Mouse (Mus musculus): ENCODE data around the gene Fut7. TPM values are rescaled to one million over a fixed set of nuclear protein-coding genes. Genes with fewer than 3 reads are reported as not detected.

Gene Fut7
- not detected in 2 replicates for polyA plus RNA-seq (2016; fragmentation: Nextera tagmentation; extraction: Ambion mirVana)

DNA sequence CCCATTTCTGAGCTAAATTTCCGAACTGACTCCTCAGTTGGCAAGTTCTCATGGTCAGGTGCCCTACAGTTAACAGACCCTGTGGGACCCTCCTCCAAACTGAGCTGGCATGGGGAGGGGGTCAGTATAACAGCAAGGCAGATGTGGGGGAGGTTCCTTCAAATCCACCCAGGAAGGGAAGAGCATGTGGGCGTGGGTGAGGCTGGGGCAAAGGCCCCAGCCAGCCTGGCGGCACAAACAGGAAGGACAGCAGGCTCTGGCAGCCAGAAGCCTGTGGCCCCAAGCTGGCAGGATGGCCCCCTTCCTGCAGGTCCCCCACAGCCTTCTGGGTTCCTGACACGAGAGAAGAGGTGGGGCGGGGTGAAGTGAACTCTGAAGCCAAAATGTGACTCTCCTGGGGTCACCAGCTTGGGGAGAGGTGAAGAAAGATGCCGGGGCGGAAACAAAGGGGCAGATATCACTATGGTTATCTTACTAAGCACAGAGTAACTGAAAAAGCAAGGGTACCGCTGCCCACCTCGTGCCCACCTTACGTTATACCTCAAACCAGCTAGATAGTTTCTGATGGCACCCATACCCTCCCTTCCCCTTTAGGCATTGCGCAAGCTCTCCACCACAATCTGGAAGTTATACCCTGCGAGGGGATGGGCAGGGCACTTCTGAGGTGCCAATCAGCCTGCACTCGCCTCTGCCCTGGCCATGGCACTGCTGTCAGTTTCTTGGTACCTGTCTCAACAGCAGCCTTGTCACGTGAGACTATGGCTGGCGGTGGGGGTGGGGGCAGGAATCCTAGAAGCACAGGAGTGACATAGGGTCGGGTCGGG lies at the start of gene Fut7:
Gene Fut7, plus strand, starts transcription at position 681 of the 824 bp plus-strand sequence.
- H3K36me3 ChIP-seq (replicated peaks) = no peaks in the 10 kb centered on the region

DNA sequence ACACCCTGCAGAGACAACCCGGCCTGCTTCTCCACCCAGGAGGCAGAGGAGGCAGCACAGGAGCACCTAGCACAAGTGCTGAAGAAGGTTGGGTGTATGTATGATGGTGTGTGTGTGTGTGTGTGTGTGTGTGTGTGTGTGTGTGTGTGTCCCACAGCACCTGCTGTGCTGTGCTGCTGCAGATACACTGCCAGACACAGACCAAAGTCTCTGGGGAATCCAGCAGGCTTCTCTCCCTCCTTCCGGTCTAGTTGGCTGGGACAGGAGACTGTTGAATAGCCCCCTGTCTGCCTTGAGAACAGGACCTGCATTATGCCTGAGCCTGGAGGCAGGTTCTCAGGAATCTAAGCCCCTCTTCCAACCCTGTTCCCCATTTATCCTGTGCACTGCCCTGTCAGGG lies 49.6 kb upstream of the Fut7 start:
- DNase-seq (ENCODE audit: extremely low spot score, low spot score) = no peak
- Histone ChIP-seq H3K4me3 (peak overlapping the region; percentile 97), H3K4me1 (peaks cover 40% of the 10 kb centered on the region), H3K9me3 (no peaks in the 10 kb centered on the region), H3K36me3 (replicated peaks) (peaks cover 44% of the 10 kb centered on the region), H3K27ac (peak overlapping the region; percentile 95; the same call in 1 of the 2 replicates), H3K27me3 (ENCODE audit: poor library complexity, severe bottlenecking) (peaks cover 5% of the 10 kb centered on the region)
- WGBS = 34% methylated on average over 2 of the region's 2 CpGs

More for the DNA sequence above, at the start of gene Fut7:
- Histone ChIP-seq H3K4me1 (peaks cover 15% of the 10 kb centered on the region), H3K9me3 (no peaks in the 10 kb centered on the region), H3K4me3 (no peak within 1 kb of the TSS), H3K27ac (no peak within 1 kb of the TSS; the same call in 1 of the 2 replicates), H3K27me3 (ENCODE audit: poor library complexity, severe bottlenecking) (peaks cover 46% of the 10 kb centered on the region)
- no peak for DNase-seq (ENCODE audit: extremely low spot score, low spot score)
- WGBS = 73% methylated on average over 17 of the region's 17 CpGs

DNA sequence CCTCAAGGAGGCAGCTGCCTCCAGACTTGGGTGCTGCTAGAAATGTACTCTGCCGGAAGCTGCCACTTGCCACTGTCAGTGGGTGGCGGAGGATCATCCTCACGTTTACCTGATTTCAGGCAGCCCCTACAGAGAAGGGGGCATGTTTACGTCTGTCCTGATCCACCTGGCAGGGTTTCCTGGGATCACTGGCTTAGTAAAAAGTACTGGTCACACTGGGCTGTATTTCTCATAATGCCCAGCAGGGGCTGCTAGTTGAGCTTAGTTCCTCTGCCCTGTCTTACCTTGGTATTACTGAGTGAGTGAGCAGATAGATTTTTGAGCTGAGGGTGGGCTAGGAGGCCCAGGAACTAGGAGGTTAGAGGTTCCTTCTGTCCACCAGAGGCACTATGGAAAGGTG lies 46.5 kb upstream of the Fut7 start:
- Histone ChIP-seq H3K36me3 (replicated peaks) (peaks cover 50% of the 10 kb centered on the region), H3K9me3 (no peaks in the 10 kb centered on the region), H3K4me1 (peaks cover 34% of the 10 kb centered on the region), H3K27me3 (ENCODE audit: poor library complexity, severe bottlenecking) (no peaks in the 10 kb centered on the region), H3K4me3 (no peak overlapping the region), H3K27ac (no peak overlapping the region)
- WGBS = 60% methylated on average over 4 of the region's 4 CpGs
- DNase-seq (ENCODE audit: extremely low spot score, low spot score) = no peak

DNA sequence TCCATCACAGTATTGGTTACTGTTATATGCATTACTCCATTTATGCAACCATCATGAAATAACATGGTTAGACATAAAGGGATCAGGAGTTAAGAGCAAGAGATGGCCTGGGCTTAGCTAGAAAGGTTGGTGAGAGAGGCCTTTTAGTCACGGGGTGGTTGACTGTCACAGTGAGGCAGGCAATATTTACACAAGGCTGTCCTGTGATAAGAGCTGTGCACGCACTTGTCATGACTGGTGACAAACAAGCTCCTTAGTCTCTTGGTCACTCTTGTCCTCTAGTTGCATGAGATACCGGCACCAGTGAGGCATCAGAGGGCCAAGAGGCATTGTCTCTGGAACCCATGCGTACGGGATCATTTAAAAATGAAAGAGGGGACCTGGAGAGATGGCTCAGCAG lies 38.6 kb upstream of the Fut7 start:
- no peak for DNase-seq (ENCODE audit: extremely low spot score, low spot score)
- H3K9me3 ChIP-seq = no peaks in the 10 kb centered on the region
- no peak overlapping the region for H3K27ac ChIP-seq
- no peaks in the 10 kb centered on the region for H3K36me3 ChIP-seq (replicated peaks)
- no peaks in the 10 kb centered on the region for H3K27me3 ChIP-seq (ENCODE audit: poor library complexity, severe bottlenecking)
- WGBS = 83% methylated on average over 5 of the region's 5 CpGs
- H3K4me3 ChIP-seq = no peak overlapping the region
- H3K4me1 ChIP-seq = no peaks in the 10 kb centered on the region

DNA sequence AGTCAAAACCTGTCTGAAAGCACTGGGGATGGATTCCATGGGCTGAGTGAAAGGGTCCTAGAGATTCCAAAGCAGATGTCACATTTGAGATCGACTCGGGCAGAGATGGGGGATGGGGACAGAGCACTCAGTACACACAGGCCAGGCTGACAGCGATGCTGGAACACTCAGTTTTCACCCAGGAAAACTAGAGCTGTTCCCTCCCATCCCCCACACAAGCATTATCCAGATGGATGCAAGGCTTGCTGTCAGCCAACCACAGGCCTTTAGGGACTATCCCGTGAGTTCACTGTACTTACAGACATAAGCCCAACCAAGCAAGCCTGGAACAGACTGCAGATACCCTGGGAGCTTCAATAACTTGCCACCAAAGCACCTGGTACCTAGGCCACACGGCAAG lies 31.8 kb upstream of the Fut7 start:
- H3K4me1 ChIP-seq = peaks cover 22% of the 10 kb centered on the region
- DNase-seq (ENCODE audit: extremely low spot score, low spot score) = no peak
- H3K4me3 ChIP-seq = no peak overlapping the region
- WGBS = 80% methylated on average over 5 of the region's 5 CpGs
- peaks cover 30% of the 10 kb centered on the region for H3K27me3 ChIP-seq (ENCODE audit: poor library complexity, severe bottlenecking)
- no peak overlapping the region for H3K27ac ChIP-seq
- no peaks in the 10 kb centered on the region for H3K36me3 ChIP-seq (replicated peaks)
- no peaks in the 10 kb centered on the region for H3K9me3 ChIP-seq

DNA sequence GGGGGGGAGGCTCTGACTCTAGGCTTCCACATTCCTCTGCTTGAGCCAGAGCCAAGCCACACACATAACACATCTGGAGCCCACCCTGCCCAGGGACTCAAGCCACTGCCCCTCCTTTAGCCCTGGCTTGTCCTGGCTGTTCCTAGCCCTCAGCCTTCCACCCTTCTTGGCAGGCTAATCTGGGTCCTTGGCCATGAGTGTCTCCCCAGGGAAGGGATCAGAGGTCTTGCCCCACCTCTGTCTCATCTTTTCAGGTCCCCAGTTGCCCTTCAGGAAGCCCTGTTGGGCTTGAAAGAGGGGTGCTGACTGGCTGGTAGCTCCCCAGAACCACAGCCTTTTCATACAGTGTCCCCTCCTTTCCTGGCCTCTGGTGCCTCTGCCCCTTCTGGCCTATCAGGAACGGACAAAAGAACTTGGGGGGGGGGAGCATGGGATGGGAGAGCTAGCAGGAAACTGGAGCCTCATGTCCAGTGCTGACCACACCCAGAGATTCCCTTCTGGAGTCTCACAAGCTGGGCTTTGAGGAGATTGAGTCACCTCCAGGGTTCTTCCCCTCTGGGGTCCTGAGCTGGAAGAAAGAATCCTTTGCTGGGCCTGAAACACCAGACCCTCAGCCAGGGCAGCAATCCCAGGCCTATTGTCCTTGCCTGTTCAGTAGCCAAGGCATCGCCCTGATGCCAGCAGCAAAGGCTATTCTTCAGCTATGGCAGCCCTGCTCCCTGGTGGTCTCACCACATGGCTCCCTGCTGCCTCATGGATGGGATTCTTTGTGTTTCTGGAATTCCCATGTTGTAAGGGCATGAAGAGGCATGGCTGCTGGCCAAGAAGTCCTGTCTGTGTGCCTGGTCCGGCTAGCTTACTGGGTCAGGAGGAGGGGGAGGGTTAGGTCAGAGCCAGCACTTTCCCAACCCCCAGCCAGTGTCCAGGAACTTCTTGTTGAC lies 28.5 kb upstream of the Fut7 start:
- no peak for DNase-seq (ENCODE audit: extremely low spot score, low spot score)
- no peak overlapping the region for H3K27ac ChIP-seq
- H3K27me3 ChIP-seq (ENCODE audit: poor library complexity, severe bottlenecking) = peaks cover 63% of the 10 kb centered on the region
- H3K4me3 ChIP-seq = 0 out of 2 replicates have a peak overlapping the region, but pooled peaks have one; percentile 2
- 35% methylated on average over 3 of the region's 3 CpGs for WGBS
- H3K36me3 ChIP-seq (replicated peaks) = no peaks in the 10 kb centered on the region
- H3K4me1 ChIP-seq = peaks cover 26% of the 10 kb centered on the region
- no peaks in the 10 kb centered on the region for H3K9me3 ChIP-seq

DNA sequence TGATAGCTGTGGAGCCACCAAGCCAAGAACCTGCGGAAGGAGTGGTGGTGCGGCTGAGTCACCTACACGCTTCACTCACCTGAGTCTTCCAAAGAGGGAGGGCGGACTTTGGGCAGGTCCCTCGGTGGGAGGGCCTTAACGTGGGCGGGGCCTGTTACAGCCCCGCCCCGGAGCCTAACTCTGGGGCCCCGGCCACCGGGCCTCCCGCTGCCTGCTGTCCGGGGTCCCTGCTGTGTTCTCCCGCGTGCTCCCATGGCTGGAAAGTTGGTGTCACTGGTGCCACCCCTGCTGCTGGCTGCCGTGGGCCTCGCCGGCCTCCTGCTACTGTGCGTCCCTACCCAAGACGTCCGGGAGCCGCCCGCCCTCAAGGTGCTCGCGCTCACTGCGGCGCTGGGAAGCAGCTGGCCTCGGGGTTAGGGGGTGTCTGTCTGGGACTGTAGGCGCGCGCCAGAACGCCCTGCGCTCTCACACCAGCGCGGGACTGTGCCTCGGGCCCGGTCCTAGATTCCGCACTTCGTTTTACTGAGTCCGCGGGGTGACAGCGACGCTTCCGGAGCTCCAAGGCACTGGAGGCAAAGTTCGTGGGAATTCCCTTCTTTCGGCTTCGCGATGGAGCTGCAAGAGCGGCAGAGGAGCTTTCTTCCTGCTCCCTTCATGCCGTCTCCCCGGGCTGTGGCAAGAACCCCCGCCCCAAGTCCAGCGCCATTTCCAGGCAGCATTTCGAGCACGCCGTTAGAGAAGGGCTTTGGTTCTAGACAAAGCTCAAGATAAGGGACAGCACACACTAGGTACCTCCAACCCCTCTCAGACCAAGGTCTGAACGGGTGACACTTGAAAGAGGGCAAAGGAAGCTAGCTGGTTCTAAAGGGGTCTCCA lies 27.1 kb upstream of the Fut7 start, which contains the start of gene Entpd2:
Gene Entpd2, plus strand, starts transcription at position 154 of the 876 bp plus-strand sequence.
- no peak for DNase-seq (ENCODE audit: extremely low spot score, low spot score)
- Histone ChIP-seq H3K36me3 (replicated peaks) (no peaks in the 10 kb centered on the region), H3K4me1 (peaks cover 31% of the 10 kb centered on the region), H3K9me3 (no peaks in the 10 kb centered on the region), H3K4me3 (peak within 1 kb of the TSS; percentile 52), H3K27me3 (ENCODE audit: poor library complexity, severe bottlenecking) (peaks cover 77% of the 10 kb centered on the region), H3K27ac (no peak within 1 kb of the TSS)
- under 1% methylated on average over 57 of the region's 57 CpGs for WGBS

DNA sequence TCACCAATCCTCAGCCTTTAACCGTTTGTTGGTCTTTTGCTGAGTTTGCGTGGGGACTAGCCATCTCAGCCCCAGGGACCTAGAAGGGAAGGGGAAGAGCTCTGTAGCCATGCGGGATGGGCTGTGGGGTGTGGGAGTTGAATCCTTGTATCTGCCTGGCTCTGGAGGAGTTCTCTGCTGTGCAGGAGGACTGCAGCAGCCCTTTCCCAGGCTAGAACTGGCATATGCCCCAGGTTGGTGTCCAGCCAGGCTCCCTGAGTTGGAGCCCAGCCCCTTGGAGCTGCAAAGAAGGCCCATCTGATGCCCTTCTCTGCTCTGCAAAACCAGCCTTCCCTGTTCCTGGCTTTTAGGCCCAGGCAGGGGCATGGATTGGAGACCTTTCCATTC lies 26.5 kb upstream of the Fut7 start:
- WGBS = 34% methylated on average over 3 of the region's 3 CpGs
- Histone ChIP-seq H3K27ac (no peak overlapping the region), H3K27me3 (ENCODE audit: poor library complexity, severe bottlenecking) (peaks cover 83% of the 10 kb centered on the region), H3K4me1 (peaks cover 31% of the 10 kb centered on the region), H3K9me3 (no peaks in the 10 kb centered on the region), H3K4me3 (no peak overlapping the region), H3K36me3 (replicated peaks) (no peaks in the 10 kb centered on the region)
- no peak for DNase-seq (ENCODE audit: extremely low spot score, low spot score)

DNA sequence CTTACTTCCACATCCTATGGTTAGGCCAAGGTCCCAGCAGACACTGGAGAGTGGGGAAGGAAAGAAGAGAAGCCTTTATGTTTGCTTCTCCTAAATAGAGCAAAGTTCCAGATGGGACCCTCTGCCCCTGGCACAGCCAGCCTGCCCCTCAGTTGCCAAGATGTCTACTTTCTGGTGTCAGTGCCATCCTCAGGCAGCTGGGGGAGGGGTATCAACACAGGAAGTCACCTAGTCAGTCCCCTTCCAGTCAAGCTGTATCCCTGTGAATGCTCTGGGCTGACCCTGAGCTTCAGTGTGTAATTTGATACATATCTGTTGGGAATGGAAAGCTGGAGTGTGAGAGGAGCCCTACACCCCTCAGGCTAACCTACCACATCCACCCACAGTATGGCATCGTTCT lies 26.1 kb upstream of the Fut7 start:
- H3K4me1 ChIP-seq = peaks cover 31% of the 10 kb centered on the region
- DNase-seq (ENCODE audit: extremely low spot score, low spot score) = no peak
- H3K27me3 ChIP-seq (ENCODE audit: poor library complexity, severe bottlenecking) = peaks cover 87% of the 10 kb centered on the region
- WGBS = 52% methylated on average over 1 of the region's 1 CpGs
- no peak overlapping the region for H3K4me3 ChIP-seq
- H3K36me3 ChIP-seq (replicated peaks) = no peaks in the 10 kb centered on the region
- H3K9me3 ChIP-seq = no peaks in the 10 kb centered on the region
- H3K27ac ChIP-seq = no peak overlapping the region

DNA sequence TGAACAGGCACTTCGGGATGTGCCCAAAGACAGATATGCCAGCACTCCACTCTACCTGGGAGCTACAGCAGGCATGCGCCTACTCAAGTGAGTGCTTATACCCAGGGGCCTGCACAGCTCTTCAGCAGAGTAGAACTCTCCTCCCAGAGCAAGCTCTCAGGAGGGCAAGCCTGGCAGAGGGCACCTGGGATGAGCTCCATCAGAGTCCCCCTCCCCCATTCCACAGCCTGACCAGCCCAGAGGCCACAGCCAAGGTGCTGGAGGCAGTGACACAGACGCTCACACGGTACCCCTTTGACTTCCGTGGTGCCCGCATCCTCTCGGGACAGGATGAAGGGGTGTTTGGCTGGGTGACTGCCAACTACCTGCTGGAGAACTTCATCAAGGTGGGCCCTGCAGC lies 25.0 kb upstream of the Fut7 start:
- Histone ChIP-seq H3K27ac (no peak overlapping the region), H3K4me3 (no peak overlapping the region), H3K9me3 (no peaks in the 10 kb centered on the region), H3K36me3 (replicated peaks) (no peaks in the 10 kb centered on the region), H3K27me3 (ENCODE audit: poor library complexity, severe bottlenecking) (peaks cover 93% of the 10 kb centered on the region), H3K4me1 (peaks cover 41% of the 10 kb centered on the region)
- WGBS = 92% methylated on average over 7 of the region's 7 CpGs
- no peak for DNase-seq (ENCODE audit: extremely low spot score, low spot score)

DNA sequence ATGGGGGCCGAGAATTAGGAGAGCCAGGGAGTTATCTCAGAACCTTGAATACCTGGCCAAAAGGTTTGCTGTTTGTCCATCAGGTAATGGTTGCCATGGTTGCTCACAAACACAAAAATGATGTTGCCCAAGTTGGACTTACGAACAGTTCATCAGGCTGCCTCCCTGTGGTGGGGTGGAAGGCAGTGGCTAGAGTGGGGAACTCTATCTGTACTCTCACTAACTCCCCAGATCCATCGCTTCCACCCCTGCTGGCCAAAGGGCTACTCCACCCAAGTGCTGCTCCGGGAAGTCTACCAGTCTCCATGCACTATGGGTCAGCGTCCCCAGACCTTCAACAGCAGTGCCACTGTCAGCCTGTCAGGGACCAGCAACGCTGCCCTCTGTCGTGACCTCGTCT lies 24.0 kb upstream of the Fut7 start, which contains the start of gene Npdc1:
Gene Npdc1, plus strand, starts transcription at position 301 of the 400 bp plus-strand sequence.
- no peak for DNase-seq (ENCODE audit: extremely low spot score, low spot score)
- Histone ChIP-seq H3K36me3 (replicated peaks) (no peaks in the 10 kb centered on the region), H3K9me3 (no peaks in the 10 kb centered on the region), H3K27ac (no peak within 1 kb of the TSS), H3K27me3 (ENCODE audit: poor library complexity, severe bottlenecking) (peaks cover 99% of the 10 kb centered on the region), H3K4me3 (no peak within 1 kb of the TSS), H3K4me1 (peaks cover 50% of the 10 kb centered on the region)
- WGBS = 66% methylated on average over 8 of the region's 8 CpGs

DNA sequence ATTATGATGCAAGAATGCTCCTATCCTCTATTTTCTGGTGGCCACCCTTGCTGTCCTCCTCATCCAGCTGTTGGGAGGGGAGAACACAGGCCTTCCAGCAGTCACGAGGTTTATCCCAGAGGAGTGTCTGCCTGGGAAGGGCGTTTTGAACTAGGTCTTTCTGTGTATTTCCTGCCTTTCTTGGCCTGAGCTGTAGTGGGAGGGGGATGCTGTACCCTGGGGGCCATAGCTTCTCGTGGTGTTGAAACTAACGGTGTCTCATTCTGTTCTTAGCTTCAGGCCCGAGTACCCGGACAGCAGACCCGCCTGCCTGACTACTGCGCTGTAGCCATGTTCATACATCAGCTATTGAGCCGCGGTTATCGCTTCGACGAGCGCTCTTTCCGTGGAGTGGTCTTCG lies 22.8 kb upstream of the Fut7 start:
- WGBS = 24% methylated on average over 16 of the region's 16 CpGs
- DNase-seq (ENCODE audit: extremely low spot score, low spot score) = no peak
- H3K27me3 ChIP-seq (ENCODE audit: poor library complexity, severe bottlenecking) = peaks cover 95% of the 10 kb centered on the region
- H3K4me3 ChIP-seq = peak overlapping the region; percentile 35
- H3K4me1 ChIP-seq = peaks cover 46% of the 10 kb centered on the region
- no peak overlapping the region for H3K27ac ChIP-seq
- no peaks in the 10 kb centered on the region; the same call in 1 of the 2 replicates for H3K36me3 ChIP-seq (replicated peaks)
- no peaks in the 10 kb centered on the region for H3K9me3 ChIP-seq
